Mouse (Mus musculus): ENCODE measurements around the gene Epb41l3. TPM values are rescaled to one million over a fixed set of nuclear protein-coding genes. Genes with fewer than 3 reads are reported as not detected.
"Not testable (repeated sequence)": the region's sequence is repeated elsewhere in the genome, so short reads cannot be mapped to it uniquely, and the experiment has no call there.

Gene Epb41l3
- polyA plus RNA-seq, 1 experiment from 2014 or later, result 59.2 TPM

GRCm38 (mm10) chr17:69120533-69121358, 45.3 kb downstream of the Epb41l3 start:
- H3K4me3 ChIP-seq, result peak overlapping the region; percentile 38
- peaks cover 23% of the 10 kb centered on the region for H3K4me1 ChIP-seq (replicated peaks)
- H3K27me3 ChIP-seq (ENCODE audit: insufficient read depth, poor library complexity, severe bottlenecking), result peaks cover 25% of the 10 kb centered on the region
- H3K9me3 ChIP-seq, result no peaks in the 10 kb centered on the region
- H3K27ac ChIP-seq, result no peak overlapping the region
- 8% methylated on average over 19 of the region's 19 CpGs for WGBS
- no peak for DNase-seq (ENCODE audit: low spot score)
- H3K36me3 ChIP-seq, result no peaks in the 10 kb centered on the region

DNA sequence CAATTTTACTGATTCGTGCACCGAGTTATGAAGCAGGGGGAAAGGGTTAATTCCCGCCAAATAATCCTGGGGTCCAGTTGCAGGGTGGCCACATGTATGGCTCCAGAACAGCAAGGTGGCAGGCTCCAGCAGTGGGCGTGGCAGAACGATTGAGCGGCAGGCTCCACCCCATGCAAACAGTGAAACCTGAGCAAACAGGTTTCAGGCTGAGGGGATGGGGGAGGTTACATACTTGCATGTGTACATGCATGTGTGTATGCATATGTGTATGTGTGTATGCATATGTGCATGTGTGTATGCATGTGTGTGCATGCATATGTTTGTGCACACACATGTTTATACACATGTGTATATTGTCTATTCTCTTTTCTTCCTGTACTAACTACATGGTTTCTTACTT, 46.9 kb downstream of the Epb41l3 start:
- not testable (repeated sequence) for DNase-seq (ENCODE audit: low spot score); H3K27ac ChIP-seq; H3K9me3 ChIP-seq; H3K36me3 ChIP-seq
- Histone ChIP-seq H3K4me1 (replicated peaks) (peaks cover 23% of the 10 kb centered on the region), H3K27me3 (ENCODE audit: insufficient read depth, poor library complexity, severe bottlenecking) (peaks cover 25% of the 10 kb centered on the region), H3K4me3 (peak overlapping the region; percentile 32)
- WGBS, result 15% methylated on average over 6 of the region's 6 CpGs

DNA sequence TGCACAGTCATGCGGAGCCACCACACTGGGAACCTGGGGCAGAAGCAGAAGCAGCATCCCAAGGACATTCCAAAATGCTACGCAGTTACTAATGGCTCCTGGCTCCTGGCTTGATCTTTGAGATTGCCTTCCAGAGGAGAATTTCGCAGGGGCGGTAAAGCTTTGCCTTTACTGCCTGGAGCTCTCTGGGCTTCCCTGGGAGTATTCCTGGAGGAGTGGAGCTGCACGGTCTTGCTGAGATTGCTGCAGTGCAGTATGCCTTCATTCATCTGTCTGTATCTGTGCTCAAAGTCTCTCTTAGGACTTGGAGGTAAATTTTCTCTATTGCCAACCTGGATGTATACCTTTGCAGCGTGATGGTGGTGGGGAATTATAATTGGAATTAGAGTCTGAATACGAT, 52.0 kb downstream of the Epb41l3 start:
- WGBS, result 83% methylated on average over 7 of the region's 7 CpGs
- H3K4me3 ChIP-seq, result no peak overlapping the region
- H3K27ac ChIP-seq, result no peak overlapping the region
- H3K36me3 ChIP-seq, result no peaks in the 10 kb centered on the region
- no peak for DNase-seq (ENCODE audit: low spot score)
- peaks cover 2% of the 10 kb centered on the region; the same call in 1 of the 2 replicates for H3K27me3 ChIP-seq (ENCODE audit: insufficient read depth, poor library complexity, severe bottlenecking)
- H3K9me3 ChIP-seq, result no peaks in the 10 kb centered on the region
- peaks cover 24% of the 10 kb centered on the region for H3K4me1 ChIP-seq (replicated peaks)

DNA sequence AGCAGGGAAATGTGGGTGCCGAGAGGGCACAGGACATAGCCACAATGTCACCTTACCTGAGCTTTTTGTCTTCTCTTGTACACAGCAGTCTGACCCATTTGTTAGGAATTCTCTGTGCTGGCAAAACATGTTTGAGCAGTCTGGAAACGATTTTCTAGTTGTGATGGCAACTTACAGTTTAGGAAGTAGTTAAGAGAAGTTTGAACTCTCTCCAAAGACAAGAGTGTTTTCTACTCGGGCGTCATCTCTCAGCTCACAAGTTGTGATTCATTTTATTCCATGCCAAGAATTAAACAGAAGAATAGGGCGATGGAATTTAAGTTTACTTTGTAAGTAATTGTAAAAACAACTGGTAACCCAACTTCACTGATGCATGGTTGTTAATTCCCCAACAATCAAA, 52.5 kb downstream of the Epb41l3 start:
- H3K4me1 ChIP-seq (replicated peaks), result peaks cover 23% of the 10 kb centered on the region
- H3K36me3 ChIP-seq, result no peaks in the 10 kb centered on the region
- DNase-seq (ENCODE audit: low spot score), result no peak
- no peaks in the 10 kb centered on the region for H3K9me3 ChIP-seq
- no peaks in the 10 kb centered on the region for H3K27me3 ChIP-seq (ENCODE audit: insufficient read depth, poor library complexity, severe bottlenecking)
- WGBS, result 80% methylated on average over 5 of the region's 5 CpGs
- no peak overlapping the region for H3K27ac ChIP-seq
- H3K4me3 ChIP-seq, result no peak overlapping the region

- no peaks in the 10 kb centered on the region for H3K27me3 ChIP-seq (ENCODE audit: insufficient read depth, poor library complexity, severe bottlenecking)
- WGBS, result 35% methylated on average over 6 of the region's 6 CpGs
- peak; percentile 56 for DNase-seq (ENCODE audit: low spot score)
- H3K9me3 ChIP-seq, result no peaks in the 10 kb centered on the region
- no peak overlapping the region for H3K4me3 ChIP-seq
- H3K4me1 ChIP-seq (replicated peaks), result peaks cover 23% of the 10 kb centered on the region
- no peaks in the 10 kb centered on the region for H3K36me3 ChIP-seq
- H3K27ac ChIP-seq, result no peak overlapping the region
Measured at GRCm38 (mm10) chr17:69129434-69129833, 54.0 kb downstream of the Epb41l3 start.

DNA sequence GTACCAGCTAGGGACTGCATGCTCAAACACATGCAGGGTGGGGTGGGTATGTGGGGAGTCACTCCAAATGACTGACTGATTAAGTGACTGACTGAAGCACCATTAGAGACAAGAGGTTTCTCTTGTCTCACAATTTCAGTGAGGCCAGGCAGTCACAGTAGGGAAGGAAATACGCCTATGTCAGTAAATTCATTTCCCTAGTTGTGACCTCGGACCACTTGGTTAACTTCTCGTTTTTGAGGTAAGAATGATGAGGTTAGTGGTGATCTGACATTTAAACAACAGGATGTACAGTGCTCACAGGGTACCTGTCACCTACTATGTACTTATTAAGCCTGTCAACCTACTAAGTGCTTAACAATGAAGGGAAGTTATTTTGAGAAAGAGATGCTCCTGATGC, 67.5 kb downstream of the Epb41l3 start:
- Histone ChIP-seq H3K27ac (no peak overlapping the region), H3K9me3 (no peaks in the 10 kb centered on the region), H3K4me3 (no peak overlapping the region), H3K4me1 (replicated peaks) (no peaks in the 10 kb centered on the region), H3K27me3 (ENCODE audit: insufficient read depth, poor library complexity, severe bottlenecking) (no peaks in the 10 kb centered on the region), H3K36me3 (no peaks in the 10 kb centered on the region)
- DNase-seq (ENCODE audit: low spot score), result no peak
- WGBS, result 87% methylated on average over 3 of the region's 3 CpGs

GRCm38 (mm10) chr17:69150826-69151225, 75.3 kb downstream of the Epb41l3 start:
- no peak for DNase-seq (ENCODE audit: low spot score)
- H3K9me3 ChIP-seq, result no peaks in the 10 kb centered on the region
- H3K4me1 ChIP-seq (replicated peaks), result no peaks in the 10 kb centered on the region
- peaks cover 14% of the 10 kb centered on the region for H3K27me3 ChIP-seq (ENCODE audit: insufficient read depth, poor library complexity, severe bottlenecking)
- H3K4me3 ChIP-seq, result no peak overlapping the region
- H3K27ac ChIP-seq, result no peak overlapping the region
- H3K36me3 ChIP-seq, result no peaks in the 10 kb centered on the region

DNA sequence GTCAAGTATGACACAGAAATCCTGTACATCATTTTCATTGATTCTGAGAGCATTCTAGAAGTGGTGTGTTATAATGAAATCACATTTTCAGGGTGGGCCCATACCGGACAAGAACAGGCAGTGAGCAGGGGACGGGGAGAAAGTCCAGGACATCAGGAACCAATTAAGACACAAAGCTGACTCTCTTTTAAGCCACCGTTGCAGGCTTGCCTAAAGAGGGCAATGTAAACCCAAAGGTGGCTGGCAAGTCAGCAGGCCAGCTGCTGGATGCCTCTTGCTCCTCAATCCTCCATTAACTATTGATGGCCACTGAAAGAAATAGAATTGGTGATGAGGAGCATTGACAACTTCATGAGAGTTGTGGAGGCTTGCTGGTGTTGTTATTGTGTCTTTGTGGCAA, 75.8 kb downstream of the Epb41l3 start:
- Histone ChIP-seq H3K27me3 (ENCODE audit: insufficient read depth, poor library complexity, severe bottlenecking) (peaks cover 19% of the 10 kb centered on the region), H3K9me3 (no peaks in the 10 kb centered on the region), H3K4me1 (replicated peaks) (peaks cover 4% of the 10 kb centered on the region; the same call in 1 of the 2 replicates), H3K27ac (no peak overlapping the region), H3K4me3 (no peak overlapping the region), H3K36me3 (no peaks in the 10 kb centered on the region)
- WGBS, result 36% methylated on average over 3 of the region's 3 CpGs
- peak; percentile 24 for DNase-seq (ENCODE audit: low spot score)

GRCm38 (mm10) chr17:69155034-69155433, 79.6 kb downstream of the Epb41l3 start:
- no peaks in the 10 kb centered on the region for H3K36me3 ChIP-seq
- DNase-seq (ENCODE audit: low spot score), result no peak
- peaks cover 21% of the 10 kb centered on the region for H3K4me1 ChIP-seq (replicated peaks)
- H3K27me3 ChIP-seq (ENCODE audit: insufficient read depth, poor library complexity, severe bottlenecking), result peaks cover 40% of the 10 kb centered on the region
- H3K4me3 ChIP-seq, result no peak overlapping the region
- no peaks in the 10 kb centered on the region for H3K9me3 ChIP-seq
- WGBS, result 82% methylated on average over 8 of the region's 8 CpGs
- no peak overlapping the region for H3K27ac ChIP-seq

DNA sequence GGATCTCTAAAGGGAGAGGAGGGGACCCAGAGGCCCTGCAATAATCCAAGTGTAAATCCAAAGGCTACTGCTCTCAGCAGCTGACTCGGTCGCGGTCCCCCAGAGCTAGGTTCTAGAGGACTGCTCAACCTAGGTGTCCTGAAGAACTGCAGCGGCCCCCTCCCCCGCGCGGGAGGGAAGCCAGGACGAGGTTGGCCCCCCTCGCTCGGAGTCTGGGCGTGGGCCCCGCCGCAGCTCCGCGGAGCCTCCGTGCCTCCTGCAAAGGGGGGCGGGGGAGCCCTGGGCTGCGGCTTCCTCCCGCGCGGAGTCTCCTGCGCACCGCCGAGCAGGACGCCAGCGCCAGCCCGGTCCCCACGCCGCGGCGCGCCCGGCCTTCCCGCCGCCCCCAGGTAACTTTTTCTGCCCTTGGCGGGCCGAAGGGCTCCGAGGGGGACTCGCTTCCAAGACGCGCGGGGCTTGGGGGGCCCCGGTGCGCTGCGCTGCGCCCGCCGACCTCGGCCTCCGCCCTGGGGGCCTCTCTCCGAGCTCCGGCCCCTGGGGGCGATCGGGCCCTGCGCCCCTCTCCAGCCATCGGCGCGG, 81.1 kb downstream of the Epb41l3 start:
- peaks cover 40% of the 10 kb centered on the region for H3K27me3 ChIP-seq (ENCODE audit: insufficient read depth, poor library complexity, severe bottlenecking)
- H3K9me3 ChIP-seq, result no peaks in the 10 kb centered on the region
- no peaks in the 10 kb centered on the region for H3K36me3 ChIP-seq
- peak; percentile 62 for DNase-seq (ENCODE audit: low spot score)
- H3K4me1 ChIP-seq (replicated peaks), result peaks cover 21% of the 10 kb centered on the region
- peak overlapping the region; percentile 94 for H3K27ac ChIP-seq
- peak overlapping the region; percentile 92 for H3K4me3 ChIP-seq
- under 1% methylated on average over 58 of the region's 58 CpGs for WGBS

- Histone ChIP-seq H3K4me3 (peak overlapping the region; percentile 92), H3K36me3 (no peaks in the 10 kb centered on the region), H3K4me1 (replicated peaks) (peaks cover 21% of the 10 kb centered on the region), H3K27me3 (ENCODE audit: insufficient read depth, poor library complexity, severe bottlenecking) (peaks cover 40% of the 10 kb centered on the region), H3K27ac (peak overlapping the region; percentile 94), H3K9me3 (no peaks in the 10 kb centered on the region)
- DNase-seq (ENCODE audit: low spot score), result peak; percentile 62
- WGBS, result under 1% methylated on average over 65 of the region's 66 CpGs
Measured at GRCm38 (mm10) chr17:69157101-69157808, 81.8 kb downstream of the Epb41l3 start.

DNA sequence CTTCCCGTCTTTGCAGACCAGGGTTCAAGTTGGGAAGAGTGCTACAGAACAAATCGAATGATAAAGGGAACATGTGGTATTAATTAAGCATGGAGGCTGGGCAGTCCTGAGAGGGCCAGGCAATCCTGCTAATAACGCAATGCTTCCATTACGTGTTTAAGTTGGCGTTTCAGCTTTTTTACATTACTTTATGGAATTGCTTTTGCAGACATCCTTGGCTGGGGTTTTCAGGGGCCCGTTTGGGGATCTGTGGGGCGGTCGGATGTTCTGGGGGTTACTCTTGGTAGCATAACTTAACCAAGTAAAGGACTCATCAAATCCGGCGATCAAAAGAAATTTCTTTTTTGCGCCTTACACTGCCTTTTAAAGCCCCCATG, 82.3 kb downstream of the Epb41l3 start:
- peaks cover 40% of the 10 kb centered on the region for H3K27me3 ChIP-seq (ENCODE audit: insufficient read depth, poor library complexity, severe bottlenecking)
- peaks cover 21% of the 10 kb centered on the region for H3K4me1 ChIP-seq (replicated peaks)
- WGBS, result 9% methylated on average over 11 of the region's 11 CpGs
- H3K27ac ChIP-seq, result peak overlapping the region; percentile 94; the same call in 1 of the 2 replicates
- peak overlapping the region; percentile 92 for H3K4me3 ChIP-seq
- H3K9me3 ChIP-seq, result no peaks in the 10 kb centered on the region
- no peaks in the 10 kb centered on the region for H3K36me3 ChIP-seq
- no peak for DNase-seq (ENCODE audit: low spot score)

DNA sequence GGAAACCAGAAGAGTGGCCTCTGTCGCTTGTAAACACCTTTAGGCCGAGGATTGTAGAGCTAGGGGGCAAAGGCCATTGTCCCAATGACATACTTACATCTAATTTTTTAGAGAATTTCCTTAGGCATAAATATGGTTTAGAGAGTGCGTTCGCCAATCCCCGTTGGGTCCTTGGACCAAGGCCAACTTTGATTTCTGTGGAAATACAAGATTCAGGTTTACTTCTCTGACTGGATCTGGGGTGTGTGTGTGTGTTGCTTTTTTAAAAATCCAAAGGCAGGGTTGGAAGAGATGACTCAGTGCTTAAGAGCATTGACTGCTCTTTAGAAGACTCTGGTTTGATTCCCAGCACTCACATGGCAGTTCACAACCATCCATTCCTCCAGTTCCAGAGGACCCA, 83.2 kb downstream of the Epb41l3 start:
- no peak for DNase-seq (ENCODE audit: low spot score)
- 88% methylated on average over 5 of the region's 5 CpGs for WGBS
- H3K4me3 ChIP-seq, result no peak overlapping the region; the same call in 1 of the 2 replicates

More for the DNA sequence above, 83.2 kb downstream of the Epb41l3 start:
- Histone ChIP-seq H3K9me3 (no peaks in the 10 kb centered on the region), H3K4me1 (replicated peaks) (peaks cover 21% of the 10 kb centered on the region), H3K36me3 (no peaks in the 10 kb centered on the region), H3K27me3 (ENCODE audit: insufficient read depth, poor library complexity, severe bottlenecking) (peaks cover 40% of the 10 kb centered on the region), H3K27ac (no peak overlapping the region)

Measured in hindbrain, embryonic 10.5 days (tissue).